Mouse (Mus musculus): Measurements from ENCODE around the gene Grm5. TPM values are rescaled to one million over a fixed set of nuclear protein-coding genes. Genes with fewer than 3 reads are reported as not detected.

The Grm5 gene
- 25.1 and 26.7 TPM in 2 replicates for polyA plus RNA-seq (2015; fragmentation: Nextera tagmentation; extraction: Ambion mirVana)

GRCm38 (mm10) chr7:87583868-87584267 is at the start of gene Grm5:
Gene Grm5 (plus strand): TSS chr7:87584168.
- Histone ChIP-seq H3K36me3 (no peaks in the 10 kb centered on the region), H3K9me3 (no peaks in the 10 kb centered on the region), H3K4me1 (replicated peaks) (0 out of 2 replicates have a peak, but pooled peaks cover 12% of the 10 kb centered on the region), H3K27me3 (peaks cover 17% of the 10 kb centered on the region; the same call in 1 of the 2 replicates), H3K4me2 (peak within 1 kb of the TSS; percentile 64), H3K9ac (peak within 1 kb of the TSS; percentile 78), H3K4me3 (peak within 1 kb of the TSS; percentile 48), H3K27ac (replicated peaks) (peak within 1 kb of the TSS; percentile 88)
- ATAC-seq (ENCODE audit: low read depth), result peak; percentile 28; the same call in 1 of the 2 replicates
- 12% methylated on average over 2 of the region's 2 CpGs for WGBS

GRCm38 (mm10) chr7:87539031-87539430 is 44.9 kb upstream of the Grm5 start:
- Histone ChIP-seq H3K4me2 (no peak overlapping the region), H3K9ac (no peak overlapping the region), H3K36me3 (no peaks in the 10 kb centered on the region), H3K27me3 (no peaks in the 10 kb centered on the region), H3K4me1 (replicated peaks) (no peaks in the 10 kb centered on the region), H3K9me3 (no peaks in the 10 kb centered on the region), H3K27ac (replicated peaks) (no peak overlapping the region), H3K4me3 (no peak overlapping the region)
- ATAC-seq (ENCODE audit: low read depth), result no peak

GRCm38 (mm10) chr7:87565300-87565699 is 18.7 kb upstream of the Grm5 start:
- ATAC-seq (ENCODE audit: low read depth), result no peak
- Histone ChIP-seq H3K27ac (replicated peaks) (no peak overlapping the region), H3K4me3 (no peak overlapping the region), H3K27me3 (no peaks in the 10 kb centered on the region), H3K9me3 (no peaks in the 10 kb centered on the region), H3K36me3 (no peaks in the 10 kb centered on the region), H3K4me1 (replicated peaks) (no peaks in the 10 kb centered on the region), H3K4me2 (no peak overlapping the region), H3K9ac (no peak overlapping the region)
- 56% methylated on average over 1 of the region's 1 CpGs for WGBS

- no peaks in the 10 kb centered on the region for H3K36me3 ChIP-seq
- no peak for ATAC-seq (ENCODE audit: low read depth)
- H3K9ac ChIP-seq, result no peak overlapping the region
- no peak overlapping the region for H3K27ac ChIP-seq (replicated peaks)
- no peaks in the 10 kb centered on the region for H3K9me3 ChIP-seq
- no peaks in the 10 kb centered on the region for H3K27me3 ChIP-seq
- no peak overlapping the region for H3K4me3 ChIP-seq
- H3K4me1 ChIP-seq (replicated peaks), result no peaks in the 10 kb centered on the region
- no peak overlapping the region for H3K4me2 ChIP-seq
Measured at GRCm38 (mm10) chr7:87566476-87566875, 17.5 kb upstream of the Grm5 start.

GRCm38 (mm10) chr7:87584281-87584701 is 323 bp downstream of the Grm5 start:
- under 1% methylated on average over 28 of the region's 28 CpGs for WGBS

GRCm38 (mm10) chr7:87586271-87586937 is 2.4 kb downstream of the Grm5 start:
- Histone ChIP-seq H3K27ac (replicated peaks) (no peak overlapping the region), H3K4me2 (peak overlapping the region; percentile 64), H3K9me3 (no peaks in the 10 kb centered on the region), H3K27me3 (peaks cover 17% of the 10 kb centered on the region; the same call in 1 of the 2 replicates), H3K9ac (peak overlapping the region; percentile 46), H3K4me3 (peak overlapping the region; percentile 48), H3K4me1 (replicated peaks) (0 out of 2 replicates have a peak, but pooled peaks cover 12% of the 10 kb centered on the region), H3K36me3 (no peaks in the 10 kb centered on the region)
- ATAC-seq (ENCODE audit: low read depth), result peak; percentile 49; the same call in 1 of the 2 replicates
- whole genome bisulfite sequencing, result 18% methylated on average over 10 of the region's 10 CpGs

More at GRCm38 (mm10) chr7:87584281-87584701, 323 bp downstream of the Grm5 start:
- H3K27ac ChIP-seq (replicated peaks), result peak overlapping the region; percentile 88
- H3K4me2 ChIP-seq, result peak overlapping the region; percentile 64
- H3K4me1 ChIP-seq (replicated peaks), result 0 out of 2 replicates have a peak, but pooled peaks cover 12% of the 10 kb centered on the region
- H3K9ac ChIP-seq, result peak overlapping the region; percentile 78
- peak; percentile 96 for ATAC-seq (ENCODE audit: low read depth)
- peaks cover 17% of the 10 kb centered on the region; the same call in 1 of the 2 replicates for H3K27me3 ChIP-seq
- no peaks in the 10 kb centered on the region for H3K9me3 ChIP-seq
- no peaks in the 10 kb centered on the region for H3K36me3 ChIP-seq
- peak overlapping the region; percentile 48 for H3K4me3 ChIP-seq

- Histone ChIP-seq H3K4me2 (peak overlapping the region; percentile 64), H3K27me3 (peaks cover 17% of the 10 kb centered on the region; the same call in 1 of the 2 replicates), H3K4me1 (replicated peaks) (0 out of 2 replicates have a peak, but pooled peaks cover 12% of the 10 kb centered on the region), H3K9ac (no peak overlapping the region), H3K36me3 (no peaks in the 10 kb centered on the region), H3K9me3 (no peaks in the 10 kb centered on the region), H3K27ac (replicated peaks) (no peak overlapping the region), H3K4me3 (peak overlapping the region; percentile 14; the same call in 1 of the 2 replicates)
- ATAC-seq (ENCODE audit: low read depth), result no peak
- 52% methylated on average over 1 of the region's 1 CpGs for WGBS
Measured at GRCm38 (mm10) chr7:87587976-87588375, 4.0 kb downstream of the Grm5 start.

- no peaks in the 10 kb centered on the region for H3K9me3 ChIP-seq
- H3K27me3 ChIP-seq, result no peaks in the 10 kb centered on the region
- no peak overlapping the region for H3K9ac ChIP-seq
- no peak overlapping the region for H3K4me3 ChIP-seq
- no peak for ATAC-seq (ENCODE audit: low read depth)
- no peaks in the 10 kb centered on the region for H3K36me3 ChIP-seq
- no peaks in the 10 kb centered on the region for H3K4me1 ChIP-seq (replicated peaks)
- H3K4me2 ChIP-seq, result no peak overlapping the region
- no peak overlapping the region for H3K27ac ChIP-seq (replicated peaks)
- 84% methylated on average over 2 of the region's 2 CpGs for WGBS
Measured at GRCm38 (mm10) chr7:87626251-87626650, 42.3 kb downstream of the Grm5 start.

- 12% methylated on average over 1 of the region's 1 CpGs for WGBS
- H3K4me2 ChIP-seq, result no peak overlapping the region
- no peak overlapping the region for H3K4me3 ChIP-seq
- H3K27ac ChIP-seq (replicated peaks), result no peak overlapping the region
- H3K9me3 ChIP-seq, result no peaks in the 10 kb centered on the region
- no peaks in the 10 kb centered on the region for H3K36me3 ChIP-seq
- H3K9ac ChIP-seq, result no peak overlapping the region
- H3K4me1 ChIP-seq (replicated peaks), result no peaks in the 10 kb centered on the region; the same call in 1 of the 2 replicates
- no peak for ATAC-seq (ENCODE audit: low read depth)
- H3K27me3 ChIP-seq, result no peaks in the 10 kb centered on the region
Measured at GRCm38 (mm10) chr7:87635530-87635929, 51.6 kb downstream of the Grm5 start.

- H3K36me3 ChIP-seq, result no peaks in the 10 kb centered on the region
- no peaks in the 10 kb centered on the region for H3K4me1 ChIP-seq (replicated peaks)
- H3K27ac ChIP-seq (replicated peaks), result no peak overlapping the region
- no peak overlapping the region for H3K4me3 ChIP-seq
- whole genome bisulfite sequencing, result 86% methylated on average over 3 of the region's 3 CpGs
- H3K27me3 ChIP-seq, result no peaks in the 10 kb centered on the region
- no peak overlapping the region for H3K9ac ChIP-seq
- H3K4me2 ChIP-seq, result no peak overlapping the region
- H3K9me3 ChIP-seq, result no peaks in the 10 kb centered on the region
- no peak for ATAC-seq (ENCODE audit: low read depth)
Measured at GRCm38 (mm10) chr7:87650610-87651009, 66.6 kb downstream of the Grm5 start.

- Histone ChIP-seq H3K27me3 (no peaks in the 10 kb centered on the region), H3K4me2 (no peak overlapping the region), H3K4me1 (replicated peaks) (no peaks in the 10 kb centered on the region), H3K9me3 (no peaks in the 10 kb centered on the region), H3K9ac (no peak overlapping the region), H3K4me3 (no peak overlapping the region), H3K27ac (replicated peaks) (no peak overlapping the region), H3K36me3 (no peaks in the 10 kb centered on the region)
- ATAC-seq (ENCODE audit: low read depth), result no peak
- 71% methylated on average over 3 of the region's 3 CpGs for WGBS
Measured at GRCm38 (mm10) chr7:87661794-87662193, 77.8 kb downstream of the Grm5 start.

GRCm38 (mm10) chr7:87664041-87664440 is 80.1 kb downstream of the Grm5 start:
- H3K36me3 ChIP-seq, result no peaks in the 10 kb centered on the region
- H3K4me2 ChIP-seq, result no peak overlapping the region
- no peaks in the 10 kb centered on the region for H3K27me3 ChIP-seq
- no peak overlapping the region for H3K9ac ChIP-seq
- H3K9me3 ChIP-seq, result no peaks in the 10 kb centered on the region
- ATAC-seq (ENCODE audit: low read depth), result no peak
- no peak overlapping the region for H3K27ac ChIP-seq (replicated peaks)
- WGBS, result 81% methylated on average over 2 of the region's 2 CpGs
- no peak overlapping the region for H3K4me3 ChIP-seq
- H3K4me1 ChIP-seq (replicated peaks), result no peaks in the 10 kb centered on the region

Data from neural tube, embryonic 13.5 days (tissue).